Mouse (Mus musculus): ENCODE measurements around the gene Slc16a13.

Slc16a13 gene

GRCm38 (mm10) chr11:70210681-70211080, 10.2 kb downstream of the Slc16a13 start:
- no peak for DNase-seq

- DNase-seq: no peak
Measured at GRCm38 (mm10) chr11:70208778-70209388, 12.0 kb downstream of the Slc16a13 start.

GRCm38 (mm10) chr11:70207283-70207682, 13.6 kb downstream of the Slc16a13 start:
- DNase-seq: no peak

- no peak for DNase-seq
Measured at GRCm38 (mm10) chr11:70206801-70207200, 14.1 kb downstream of the Slc16a13 start.

GRCm38 (mm10) chr11:70201691-70202090, 19.2 kb downstream of the Slc16a13 start:
- DNase-seq: peak; percentile 62

- no peak for DNase-seq
Measured at GRCm38 (mm10) chr11:70200036-70200608, 20.7 kb downstream of the Slc16a13 start.

- DNase-seq: no peak
Measured at GRCm38 (mm10) chr11:70199107-70199506, 21.8 kb downstream of the Slc16a13 start.

- no peak for DNase-seq
Measured at GRCm38 (mm10) chr11:70198332-70198731, 22.5 kb downstream of the Slc16a13 start.

- DNase-seq: no peak
Measured at GRCm38 (mm10) chr11:70193354-70194285, 27.2 kb downstream of the Slc16a13 start.

- no peak for DNase-seq
Measured at GRCm38 (mm10) chr11:70192157-70192556, 28.7 kb downstream of the Slc16a13 start.

GRCm38 (mm10) chr11:70191188-70191587, 29.7 kb downstream of the Slc16a13 start:
- no peak for DNase-seq

GRCm38 (mm10) chr11:70189319-70190134, 31.3 kb downstream of the Slc16a13 start:
- no peak for DNase-seq

GRCm38 (mm10) chr11:70185120-70185519, 35.7 kb downstream of the Slc16a13 start:
- DNase-seq: no peak

- no peak for DNase-seq
Measured at GRCm38 (mm10) chr11:70180496-70180895, 40.4 kb downstream of the Slc16a13 start.

GRCm38 (mm10) chr11:70179401-70179800, 41.5 kb downstream of the Slc16a13 start:
- DNase-seq: no peak

GRCm38 (mm10) chr11:70178756-70179155, 42.1 kb downstream of the Slc16a13 start:
- DNase-seq: no peak

GRCm38 (mm10) chr11:70178311-70178710, 42.6 kb downstream of the Slc16a13 start:
- peak; percentile 43 for DNase-seq

GRCm38 (mm10) chr11:70177647-70178046, 43.2 kb downstream of the Slc16a13 start:
- DNase-seq: no peak

- no peak for DNase-seq
Measured at GRCm38 (mm10) chr11:70174491-70174890, 46.4 kb downstream of the Slc16a13 start.

GRCm38 (mm10) chr11:70172298-70172697, 48.6 kb downstream of the Slc16a13 start:
- DNase-seq: no peak

GRCm38 (mm10) chr11:70171847-70172246, 49.0 kb downstream of the Slc16a13 start:
- no peak for DNase-seq

- no peak for DNase-seq
Measured at GRCm38 (mm10) chr11:70171181-70171580, 49.7 kb downstream of the Slc16a13 start.

- DNase-seq: peak; percentile 57
Measured at GRCm38 (mm10) chr11:70170291-70170690, 50.6 kb downstream of the Slc16a13 start.

Measured in cerebellum, adult 11-12 months (tissue).